Mouse (Mus musculus) kidney, embryonic 15.5 days (tissue): ENCODE data around the gene Hist1h4h. TPM values are rescaled to one million over a fixed set of nuclear protein-coding genes. Genes with fewer than 3 reads are reported as not detected.
"Not testable (repeated sequence)": the region's sequence is repeated elsewhere in the genome, so short reads cannot be mapped to it uniquely, and the experiment has no call there.

Experiments
- ATAC-seq: fragments of 200-750 bp; cut with Nextera tagmentation; replicated peaks from 2 replicates; pipeline ENCODE4 v1.8.0; 2017; ENCODE audit warnings: moderate TSS enrichment; ENCODE audit not compliant: low FRiP score
- H3K27ac ChIP-seq: fragments of 300-500 bp; sonication (generic); 2 replicates; pipeline ENCODE4 v1.5.1; 2015; ENCODE audit warnings: mild to moderate bottlenecking, inconsistent platforms
- H3K27me3 ChIP-seq: fragments of 300-500 bp; sonication (generic); 2 replicates; pipeline ENCODE4 v1.6.1; 2015; ENCODE audit warnings: inconsistent platforms
- H3K36me3 ChIP-seq: fragments of 300-500 bp; sonication (generic); 2 replicates; pipeline ENCODE4 v1.6.1; 2015; ENCODE audit warnings: inconsistent platforms
- H3K4me1 ChIP-seq: fragments of 300-500 bp; sonication (generic); 2 replicates; pipeline ENCODE4 v1.6.1; 2015; ENCODE audit warnings: inconsistent platforms
- H3K4me2 ChIP-seq: fragments of 300-500 bp; sonication (generic); 2 replicates; pipeline ENCODE4 v1.6.1; 2015; ENCODE audit warnings: moderate library complexity, mild to moderate bottlenecking, inconsistent platforms
- H3K4me3 ChIP-seq: fragments of 300-500 bp; sonication (generic); replicated peaks from 2 replicates; pipeline ENCODE4 v1.5.1; 2015; ENCODE audit warnings: mild to moderate bottlenecking, inconsistent platforms
- H3K9ac ChIP-seq: fragments of 300-500 bp; sonication (generic); 2 replicates; pipeline ENCODE4 v1.6.1; 2015; ENCODE audit warnings: mild to moderate bottlenecking, inconsistent platforms
- H3K9me3 ChIP-seq: fragments of 300-500 bp; sonication (generic); replicated peaks from 2 replicates; pipeline ENCODE4 v1.6.1; 2016; ENCODE audit warnings: inconsistent platforms
- WGBS: fragments of 180-500 bp; shearing (Covaris S2); methylation state at CpG from one replicate; pipeline ENCODE4 v1.1.7; 2015; ENCODE audit warnings: mixed read lengths; 5-methylcytosine and 5-hydroxymethylcytosine counted together
- polyA plus RNA-seq: library from polyadenylated mRNA; unstranded; fragments of >200 nt; fragmentation: Nextera tagmentation; extraction: Ambion mirVana; gene quantifications from 2 replicates; pipeline ENCODE4 v1.2.1, GENCODE M21; 2015

The Hist1h4h gene
- polyA plus RNA-seq, 1 experiment from 2014 or later, result 7.8 TPM

DNA sequence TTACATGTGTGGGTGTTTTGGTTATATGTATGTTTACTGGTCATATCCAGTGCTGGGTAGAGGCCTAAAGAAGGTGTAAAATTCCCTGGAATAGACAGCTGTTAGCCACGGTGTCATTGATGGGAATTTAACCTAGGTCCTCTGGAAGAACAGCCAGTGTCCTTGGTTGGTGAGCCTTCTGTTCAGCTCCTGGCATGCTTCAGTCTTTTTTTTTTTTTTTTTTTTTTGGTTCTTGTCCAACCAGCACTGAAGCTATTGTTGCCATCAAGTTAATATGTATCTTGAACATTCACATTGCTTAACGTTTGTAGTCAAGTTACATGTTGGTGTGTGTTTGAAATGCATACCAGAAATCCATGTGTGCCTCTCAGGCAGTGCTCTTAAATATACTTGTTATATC is 33.6 kb downstream of the Hist1h4h start:
- Histone ChIP-seq H3K27me3 (no peaks in the 10 kb centered on the region), H3K27ac (peak overlapping the region; percentile 99), H3K4me2 (no peak overlapping the region), H3K4me1 (0 out of 2 replicates have a peak, but pooled peaks cover 4% of the 10 kb centered on the region), H3K9me3 (no peaks in the 10 kb centered on the region), H3K36me3 (no peaks in the 10 kb centered on the region), H3K4me3 (no peak overlapping the region), H3K9ac (no peak overlapping the region)
- 88% methylated on average over 2 of the region's 2 CpGs for WGBS
- no peak for ATAC-seq

DNA sequence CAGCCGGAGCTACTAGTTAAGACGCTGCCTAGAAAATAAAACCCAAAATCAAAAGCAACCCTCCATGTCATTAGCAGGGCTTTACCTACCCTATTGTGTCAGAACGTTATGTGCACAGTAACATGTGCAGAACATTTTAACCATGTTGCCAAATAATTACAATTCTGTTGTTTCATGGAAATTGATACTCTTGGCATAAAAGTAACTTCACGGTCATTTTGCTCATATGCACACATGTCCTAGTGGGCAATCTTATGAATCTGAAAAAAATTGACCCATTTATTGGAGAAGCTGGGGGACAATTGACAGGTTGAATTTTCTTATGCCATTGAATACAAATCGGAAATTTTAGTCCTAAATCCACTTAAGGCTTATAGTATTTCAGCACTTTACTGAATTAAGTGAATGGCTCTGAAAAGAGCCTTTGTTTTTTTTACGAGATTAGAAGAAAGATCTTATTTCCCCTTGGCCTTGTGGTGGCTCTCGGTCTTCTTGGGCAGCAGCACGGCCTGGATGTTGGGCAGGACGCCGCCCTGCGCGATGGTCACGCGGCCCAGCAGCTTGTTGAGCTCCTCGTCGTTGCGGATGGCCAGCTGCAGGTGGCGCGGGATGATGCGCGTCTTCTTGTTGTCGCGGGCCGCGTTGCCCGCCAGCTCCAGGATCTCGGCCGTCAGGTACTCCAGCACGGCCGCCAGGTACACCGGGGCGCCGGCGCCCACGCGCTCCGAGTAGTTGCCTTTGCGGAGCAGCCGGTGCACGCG is 39.6 kb downstream of the Hist1h4h start:
- H3K36me3 ChIP-seq, H3K27me3 ChIP-seq, H3K9me3 ChIP-seq, ATAC-seq: not testable (repeated sequence)
- under 1% methylated on average over 26 of the region's 41 CpGs for WGBS
- H3K4me3 ChIP-seq, result peak overlapping the region; percentile 53
- H3K9ac ChIP-seq, result peak overlapping the region; percentile 43
- peak overlapping the region; percentile 68 for H3K4me2 ChIP-seq
- peaks cover 14% of the 10 kb centered on the region; the same call in 1 of the 2 replicates for H3K4me1 ChIP-seq
- peak overlapping the region; percentile 98 for H3K27ac ChIP-seq

- no peaks in the 10 kb centered on the region for H3K9me3 ChIP-seq
- peak within 1 kb of the TSS; percentile 68 for H3K4me2 ChIP-seq
- peak within 1 kb of the TSS; percentile 98 for H3K27ac ChIP-seq
- peaks cover 14% of the 10 kb centered on the region; the same call in 1 of the 2 replicates for H3K4me1 ChIP-seq
- H3K9ac ChIP-seq, result peak within 1 kb of the TSS; percentile 63
- no peaks in the 10 kb centered on the region for H3K27me3 ChIP-seq
- H3K4me3 ChIP-seq, result peak within 1 kb of the TSS; percentile 53
- peak; percentile 91 for ATAC-seq
- WGBS, result 0% methylated on average over 18 of the region's 18 CpGs
- H3K36me3 ChIP-seq, result no peaks in the 10 kb centered on the region
Measured at GRCm38 (mm10) chr13:23571022-23571503, 40.2 kb downstream of the Hist1h4h start, which contains the start of the genes Hist1h2ae and Hist1h2bg. Hist1h2ae (minus strand) TSS chr13:23571220. Hist1h2bg (plus strand) TSS chr13:23571396.

GRCm38 (mm10) chr13:23571504-23572217 is 40.8 kb downstream of the Hist1h4h start:
- not testable (repeated sequence) for H3K27me3 ChIP-seq, H3K36me3 ChIP-seq, H3K9me3 ChIP-seq, ATAC-seq
- Histone ChIP-seq H3K4me1 (peaks cover 18% of the 10 kb centered on the region; the same call in 1 of the 2 replicates), H3K9ac (peak overlapping the region; percentile 63), H3K4me2 (peak overlapping the region; percentile 68), H3K27ac (peak overlapping the region; percentile 98), H3K4me3 (peak overlapping the region; percentile 53)
- under 1% methylated on average over 15 of the region's 34 CpGs for WGBS

GRCm38 (mm10) chr13:23572218-23573033 is 41.6 kb downstream of the Hist1h4h start:
- ATAC-seq, result no peak
- no peaks in the 10 kb centered on the region for H3K36me3 ChIP-seq
- no peaks in the 10 kb centered on the region for H3K27me3 ChIP-seq
- peak overlapping the region; percentile 98 for H3K27ac ChIP-seq
- H3K4me2 ChIP-seq, result peak overlapping the region; percentile 68
- 21% methylated on average over 2 of the region's 2 CpGs for WGBS
- peaks cover 26% of the 10 kb centered on the region for H3K4me1 ChIP-seq
- peak overlapping the region; percentile 63 for H3K9ac ChIP-seq
- H3K9me3 ChIP-seq, result no peaks in the 10 kb centered on the region
- H3K4me3 ChIP-seq, result peak overlapping the region; percentile 53

DNA sequence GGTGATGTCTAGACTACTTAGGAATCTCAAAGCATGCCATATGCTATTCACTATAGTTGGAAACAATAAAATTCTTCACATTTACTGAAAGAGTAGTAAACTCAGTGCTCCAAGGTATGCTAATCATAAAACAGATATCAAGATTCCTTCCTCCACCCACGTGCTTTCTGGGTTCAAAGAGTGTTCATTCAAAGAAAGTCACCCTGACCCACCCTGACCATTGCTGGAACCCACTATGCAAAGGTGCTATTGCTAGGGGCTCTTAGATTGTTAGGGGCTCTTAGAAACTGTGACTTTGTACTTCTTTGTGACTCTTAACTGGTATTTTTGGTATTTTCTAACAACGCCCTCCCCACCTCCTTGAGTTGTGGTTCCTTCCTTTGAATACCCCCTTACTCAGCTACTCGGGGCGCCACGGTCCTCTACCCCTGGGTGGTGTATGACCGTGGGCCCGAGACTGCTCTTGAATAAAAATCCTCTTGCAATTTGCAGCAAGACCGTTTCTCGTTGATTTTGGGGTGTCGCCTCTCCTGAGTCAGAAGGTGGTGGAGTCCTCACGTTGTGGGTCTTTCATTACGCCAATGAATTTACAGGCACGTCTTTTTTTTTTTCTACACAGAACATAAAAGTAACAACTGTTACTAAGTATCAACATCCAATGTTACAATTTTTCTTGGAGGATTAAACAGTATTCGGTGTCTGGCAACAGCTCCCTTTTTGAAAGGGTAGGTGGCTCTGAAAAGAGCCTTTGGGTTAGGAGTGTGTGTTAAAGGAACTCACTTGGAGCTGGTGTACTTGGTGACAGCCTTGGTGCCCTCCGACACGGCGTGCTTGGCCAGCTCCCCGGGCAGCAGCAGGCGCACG is 42.4 kb downstream of the Hist1h4h start:
- Histone ChIP-seq H3K4me3 (peak overlapping the region; percentile 53), H3K4me2 (peak overlapping the region; percentile 68), H3K27ac (peak overlapping the region; percentile 98), H3K9ac (peak overlapping the region; percentile 63), H3K4me1 (peaks cover 26% of the 10 kb centered on the region)
- not testable (repeated sequence) for H3K27me3 ChIP-seq, ATAC-seq, H3K36me3 ChIP-seq, H3K9me3 ChIP-seq
- 7% methylated on average over 20 of the region's 20 CpGs for WGBS

GRCm38 (mm10) chr13:23573898-23574524 is 43.2 kb downstream of the Hist1h4h start, which contains the start of the genes Hist1h2bf and Hist1h2ad:
Hist1h2bf (minus strand) TSS chr13:23574196.
Hist1h2ad (plus strand) TSS chr13:23574381.
- H3K27ac ChIP-seq, result peak within 1 kb of the TSS; percentile 98
- H3K4me3 ChIP-seq, result peak within 1 kb of the TSS; percentile 53

GRCm38 (mm10) chr13:23574546-23575170 is 43.8 kb downstream of the Hist1h4h start:
- Histone ChIP-seq H3K4me3 (peak overlapping the region; percentile 51), H3K27ac (peak overlapping the region; percentile 98), H3K4me2 (peak overlapping the region; percentile 68), H3K9ac (0 out of 2 replicates have a peak overlapping the region, but pooled peaks have one; percentile 38), H3K4me1 (peaks cover 23% of the 10 kb centered on the region)
- H3K36me3 ChIP-seq, H3K27me3 ChIP-seq, ATAC-seq, H3K9me3 ChIP-seq: not testable (repeated sequence)
- 0% methylated on average over 16 of the region's 39 CpGs for WGBS

More at GRCm38 (mm10) chr13:23573898-23574524, 43.2 kb downstream of the Hist1h4h start, which contains the start of the genes Hist1h2bf and Hist1h2ad:
- not testable (repeated sequence) for H3K36me3 ChIP-seq, H3K9me3 ChIP-seq, H3K27me3 ChIP-seq
- WGBS, result under 1% methylated on average over 42 of the region's 42 CpGs
- H3K4me1 ChIP-seq, result peaks cover 26% of the 10 kb centered on the region
- H3K9ac ChIP-seq, result peak within 1 kb of the TSS; percentile 63
- peak within 1 kb of the TSS; percentile 68 for H3K4me2 ChIP-seq
- ATAC-seq, result peak; percentile 93

GRCm38 (mm10) chr13:23575271-23575851 is 44.5 kb downstream of the Hist1h4h start, which contains the start of gene Hist1h3d:
Hist1h3d (plus strand) TSS chr13:23575763.
- H3K4me2 ChIP-seq, result peak within 1 kb of the TSS; percentile 68
- H3K36me3 ChIP-seq, result no peaks in the 10 kb centered on the region
- H3K9me3 ChIP-seq, result no peaks in the 10 kb centered on the region
- peak; percentile 55 for ATAC-seq
- H3K9ac ChIP-seq, result peak within 1 kb of the TSS; percentile 67
- peaks cover 19% of the 10 kb centered on the region for H3K4me1 ChIP-seq
- WGBS, result under 1% methylated on average over 18 of the region's 18 CpGs
- peak within 1 kb of the TSS; percentile 93 for H3K27ac ChIP-seq
- no peaks in the 10 kb centered on the region for H3K27me3 ChIP-seq
- peak within 1 kb of the TSS; percentile 51 for H3K4me3 ChIP-seq
